Mouse (Mus musculus) heart, adult 2 months (tissue): ENCODE results near the gene Ankrd53.

Experiments used
- CTCF ChIP-seq: fragments of 200-600 bp; IDR thresholded peaks from 2 replicates; pipeline ENCODE4 v1.8.1; 2022; ENCODE audit warnings: antibody characterized with exemption, mild to moderate bottlenecking, moderate library complexity
- EP300 ChIP-seq: fragments of 200-500 bp; IDR thresholded peaks from 2 replicates; pipeline ENCODE4 v1.6.1; 2011; ENCODE audit warnings: low read depth, low read length, control low read depth; ENCODE audit not compliant: insufficient read depth
- POLR2A ChIP-seq: fragments of 200-500 bp; IDR thresholded peaks from 2 replicates; pipeline ENCODE4 v1.6.1; 2011; ENCODE audit warnings: mild to moderate bottlenecking, low read depth, low read length, control low read depth; ENCODE audit not compliant: insufficient read depth

GRCm38 (mm10) chr6:83750171-83750684 is 12.2 kb upstream of the Ankrd53 start:
- TF ChIP-seq CTCF = peak; percentile 88
- TF ChIP-seq POLR2A = no peak
- no peak for TF ChIP-seq EP300
